Mouse (Mus musculus) stomach, embryonic 14.5 days (tissue): ENCODE data around the gene Dnajb11. TPM values are rescaled to one million over a fixed set of nuclear protein-coding genes. Genes with fewer than 3 reads are reported as not detected.

ENCODE experiments used
- ATAC-seq: fragments of 200-750 bp; cut with Nextera tagmentation; 2 replicates; pipeline ENCODE4 v1.8.0; 2017; ENCODE audit warnings: low read depth, moderate TSS enrichment; ENCODE audit not compliant: insufficient number of reproducible peaks, insufficient read depth, low FRiP score
- H3K27ac ChIP-seq: fragments of 300-500 bp; sonication (generic); 2 replicates; pipeline ENCODE4 v1.5.1; 2014; ENCODE audit warnings: mild to moderate bottlenecking, low read length, moderate library complexity, mixed read lengths
- H3K27me3 ChIP-seq: fragments of 300-500 bp; sonication (generic); 2 replicates; pipeline ENCODE4 v1.6.1; 2014; ENCODE audit warnings: low read length, control low read depth, mixed read lengths; ENCODE audit not compliant: control insufficient read depth, insufficient read depth
- H3K36me3 ChIP-seq: fragments of 300-500 bp; sonication (generic); 2 replicates; pipeline ENCODE4 v1.6.1; 2014; ENCODE audit warnings: mild to moderate bottlenecking, control low read depth, low read length, moderate library complexity, mixed read lengths; ENCODE audit not compliant: control insufficient read depth, insufficient read depth
- H3K4me1 ChIP-seq: fragments of 300-500 bp; sonication (generic); 2 replicates; pipeline ENCODE4 v1.6.1; 2014; ENCODE audit warnings: low read length, control low read depth, mixed read lengths; ENCODE audit not compliant: control insufficient read depth, insufficient read depth
- H3K4me2 ChIP-seq: fragments of 300-500 bp; sonication (generic); replicated peaks from 2 replicates; pipeline ENCODE4 v1.6.1; 2014; ENCODE audit warnings: low read depth, low read length, control low read depth
- H3K4me3 ChIP-seq: fragments of 300-500 bp; sonication (generic); 2 replicates; pipeline ENCODE4 v1.5.1; 2014; ENCODE audit warnings: low read depth, low read length, control low read depth
- H3K9ac ChIP-seq: fragments of 300-500 bp; sonication (generic); replicated peaks from 2 replicates; pipeline ENCODE4 v1.6.1; 2014; ENCODE audit warnings: low read depth, mild to moderate bottlenecking, control low read depth, low read length, moderate library complexity, mixed read lengths
- H3K9me3 ChIP-seq: fragments of 300-500 bp; sonication (generic); 2 replicates; pipeline ENCODE4 v1.6.1; 2016; ENCODE audit warnings: low read depth, low read length, control low read depth; ENCODE audit not compliant: control insufficient read depth
- WGBS: fragments of 180-500 bp; shearing (Covaris S2); extraction: QIAGEN DNeasy Blood & Tissue Kit; methylation state at CpG from one replicate; pipeline ENCODE4 v1.1.7; 2014; 5-methylcytosine and 5-hydroxymethylcytosine counted together
- polyA plus RNA-seq: library from polyadenylated mRNA; unstranded; fragments of >200 nt; fragmentation: Nextera tagmentation; extraction: Ambion mirVana; gene quantifications from 2 replicates; pipeline ENCODE4 v1.2.1, GENCODE M21; 2014

The Dnajb11 gene
- polyA plus RNA-seq, 1 experiment from 2014 or later, result 75.1 TPM

GRCm38 (mm10) chr16:22844834-22845233, 12.8 kb upstream of the Dnajb11 start:
- Histone ChIP-seq H3K9ac (0 out of 2 replicates have a peak overlapping the region, but pooled peaks have one; percentile 77), H3K4me2 (peak overlapping the region; percentile 94), H3K4me3 (peak overlapping the region; percentile 48), H3K27me3 (no peaks in the 10 kb centered on the region), H3K4me1 (peaks cover 7% of the 10 kb centered on the region; the same call in 1 of the 2 replicates), H3K36me3 (0 out of 2 replicates have a peak, but pooled peaks cover 4% of the 10 kb centered on the region), H3K27ac (no peak overlapping the region), H3K9me3 (no peaks in the 10 kb centered on the region)
- no peak for ATAC-seq
- 67% methylated on average over 5 of the region's 5 CpGs for WGBS

GRCm38 (mm10) chr16:22845481-22845880, 12.2 kb upstream of the Dnajb11 start:
- no peak overlapping the region for H3K27ac ChIP-seq
- H3K27me3 ChIP-seq, result no peaks in the 10 kb centered on the region
- no peaks in the 10 kb centered on the region for H3K9me3 ChIP-seq
- no peaks in the 10 kb centered on the region for H3K36me3 ChIP-seq
- peaks cover 7% of the 10 kb centered on the region; the same call in 1 of the 2 replicates for H3K4me1 ChIP-seq
- H3K9ac ChIP-seq, result no peak overlapping the region
- no peak overlapping the region for H3K4me2 ChIP-seq
- no peak for ATAC-seq
- H3K4me3 ChIP-seq, result no peak overlapping the region
- WGBS, result 85% methylated on average over 4 of the region's 4 CpGs

- Histone ChIP-seq H3K27ac (no peak overlapping the region), H3K4me1 (peaks cover 7% of the 10 kb centered on the region; the same call in 1 of the 2 replicates), H3K4me3 (no peak overlapping the region), H3K9me3 (no peaks in the 10 kb centered on the region), H3K4me2 (no peak overlapping the region), H3K36me3 (no peaks in the 10 kb centered on the region), H3K27me3 (no peaks in the 10 kb centered on the region), H3K9ac (no peak overlapping the region)
- ATAC-seq, result no peak
- WGBS, result 86% methylated on average over 1 of the region's 1 CpGs
These were observed 10.0 kb upstream of the Dnajb11 start for GRCm38 (mm10) chr16:22847686-22848085.

GRCm38 (mm10) chr16:22848331-22848730, 9.3 kb upstream of the Dnajb11 start:
- H3K4me3 ChIP-seq, result no peak overlapping the region
- WGBS, result 80% methylated on average over 1 of the region's 1 CpGs
- no peaks in the 10 kb centered on the region for H3K9me3 ChIP-seq
- H3K4me2 ChIP-seq, result no peak overlapping the region
- no peaks in the 10 kb centered on the region for H3K27me3 ChIP-seq
- H3K9ac ChIP-seq, result no peak overlapping the region
- H3K27ac ChIP-seq, result no peak overlapping the region
- no peaks in the 10 kb centered on the region for H3K36me3 ChIP-seq
- peaks cover 7% of the 10 kb centered on the region; the same call in 1 of the 2 replicates for H3K4me1 ChIP-seq
- no peak for ATAC-seq

- Histone ChIP-seq H3K9ac (no peak overlapping the region), H3K27me3 (no peaks in the 10 kb centered on the region), H3K36me3 (no peaks in the 10 kb centered on the region), H3K4me1 (peaks cover 4% of the 10 kb centered on the region; the same call in 1 of the 2 replicates), H3K9me3 (no peaks in the 10 kb centered on the region), H3K4me2 (no peak overlapping the region), H3K4me3 (no peak overlapping the region), H3K27ac (no peak overlapping the region)
- WGBS, result 91% methylated on average over 4 of the region's 4 CpGs
- no peak for ATAC-seq
These were observed 4.9 kb upstream of the Dnajb11 start for GRCm38 (mm10) chr16:22852709-22853108.

- ATAC-seq, result no peak
- peaks cover 8% of the 10 kb centered on the region; the same call in 1 of the 2 replicates for H3K4me1 ChIP-seq
- peak overlapping the region; percentile 44; the same call in 1 of the 2 replicates for H3K27ac ChIP-seq
- H3K36me3 ChIP-seq, result 0 out of 2 replicates have a peak, but pooled peaks cover 7% of the 10 kb centered on the region
- H3K9me3 ChIP-seq, result no peaks in the 10 kb centered on the region
- 10% methylated on average over 9 of the region's 9 CpGs for WGBS
- peak overlapping the region; percentile 41 for H3K9ac ChIP-seq
- H3K27me3 ChIP-seq, result no peaks in the 10 kb centered on the region
- H3K4me2 ChIP-seq, result peak overlapping the region; percentile 88
- peak overlapping the region; percentile 94 for H3K4me3 ChIP-seq
These were observed 872 bp upstream of the Dnajb11 start for GRCm38 (mm10) chr16:22856773-22857172.

GRCm38 (mm10) chr16:22872397-22872796, 14.8 kb downstream of the Dnajb11 start:
- Histone ChIP-seq H3K9ac (no peak overlapping the region), H3K9me3 (no peaks in the 10 kb centered on the region), H3K4me3 (no peak overlapping the region), H3K27ac (no peak overlapping the region), H3K4me1 (no peaks in the 10 kb centered on the region), H3K36me3 (peaks cover 58% of the 10 kb centered on the region), H3K4me2 (no peak overlapping the region), H3K27me3 (no peaks in the 10 kb centered on the region)
- ATAC-seq, result no peak
- WGBS, result 93% methylated on average over 8 of the region's 8 CpGs

- no peak for ATAC-seq
These were observed 15.7 kb downstream of the Dnajb11 start for GRCm38 (mm10) chr16:22873369-22873768.

More at GRCm38 (mm10) chr16:22873369-22873768, 15.7 kb downstream of the Dnajb11 start:
- no peaks in the 10 kb centered on the region for H3K27me3 ChIP-seq
- H3K9me3 ChIP-seq, result no peaks in the 10 kb centered on the region
- H3K27ac ChIP-seq, result no peak overlapping the region
- 83% methylated on average over 4 of the region's 4 CpGs for WGBS
- H3K4me2 ChIP-seq, result no peak overlapping the region
- H3K4me1 ChIP-seq, result no peaks in the 10 kb centered on the region
- H3K36me3 ChIP-seq, result peaks cover 49% of the 10 kb centered on the region
- no peak overlapping the region for H3K9ac ChIP-seq
- H3K4me3 ChIP-seq, result no peak overlapping the region
